Mouse (Mus musculus): ENCODE measurements around the gene Ppp3ca. TPM values are rescaled to one million over a fixed set of nuclear protein-coding genes. Genes with fewer than 3 reads are reported as not detected.

Ppp3ca gene
- total RNA-seq, 2 experiments from 2014 or later, result 56.6 to 72.4 TPM

GRCm38 (mm10) chr3:136836319-136837193, 166.6 kb downstream of the Ppp3ca start:
- peak; percentile 86 for ATAC-seq (replicated peaks; ENCODE audit: poor library complexity, severe bottlenecking)

- ATAC-seq (replicated peaks; ENCODE audit: poor library complexity, severe bottlenecking), result peak; percentile 52
Measured at GRCm38 (mm10) chr3:136837589-136837988, 167.7 kb downstream of the Ppp3ca start.

- ATAC-seq (replicated peaks; ENCODE audit: poor library complexity, severe bottlenecking), result no peak
Measured at GRCm38 (mm10) chr3:136841282-136841681, 171.4 kb downstream of the Ppp3ca start.

- no peak for ATAC-seq (replicated peaks; ENCODE audit: poor library complexity, severe bottlenecking)
Measured at GRCm38 (mm10) chr3:136842384-136842783, 172.5 kb downstream of the Ppp3ca start.

GRCm38 (mm10) chr3:136843811-136844491, 174.0 kb downstream of the Ppp3ca start:
- ATAC-seq (replicated peaks; ENCODE audit: poor library complexity, severe bottlenecking), result no peak

GRCm38 (mm10) chr3:136849035-136849434, 179.1 kb downstream of the Ppp3ca start:
- ATAC-seq (replicated peaks; ENCODE audit: poor library complexity, severe bottlenecking), result no peak

GRCm38 (mm10) chr3:136852921-136853320, 183.0 kb downstream of the Ppp3ca start:
- ATAC-seq (replicated peaks; ENCODE audit: poor library complexity, severe bottlenecking), result no peak

GRCm38 (mm10) chr3:136853596-136853995, 183.7 kb downstream of the Ppp3ca start:
- ATAC-seq (replicated peaks; ENCODE audit: poor library complexity, severe bottlenecking), result no peak

GRCm38 (mm10) chr3:136855996-136856395, 186.1 kb downstream of the Ppp3ca start:
- no peak for ATAC-seq (replicated peaks; ENCODE audit: poor library complexity, severe bottlenecking)

- ATAC-seq (replicated peaks; ENCODE audit: poor library complexity, severe bottlenecking), result no peak
Measured at GRCm38 (mm10) chr3:136862051-136862837, 192.3 kb downstream of the Ppp3ca start.

GRCm38 (mm10) chr3:136863127-136863526, 193.2 kb downstream of the Ppp3ca start:
- no peak for ATAC-seq (replicated peaks; ENCODE audit: poor library complexity, severe bottlenecking)

- no peak for ATAC-seq (replicated peaks; ENCODE audit: poor library complexity, severe bottlenecking)
Measured at GRCm38 (mm10) chr3:136864306-136864705, 194.4 kb downstream of the Ppp3ca start.

GRCm38 (mm10) chr3:136865176-136865859, 195.4 kb downstream of the Ppp3ca start:
- no peak for ATAC-seq (replicated peaks; ENCODE audit: poor library complexity, severe bottlenecking)

- ATAC-seq (replicated peaks; ENCODE audit: poor library complexity, severe bottlenecking), result no peak
Measured at GRCm38 (mm10) chr3:136866095-136866494, 196.2 kb downstream of the Ppp3ca start.

- peak; percentile 99 for ATAC-seq (replicated peaks; ENCODE audit: poor library complexity, severe bottlenecking)
Measured at GRCm38 (mm10) chr3:136866571-136866970, 196.6 kb downstream of the Ppp3ca start.

GRCm38 (mm10) chr3:136867366-136867765, 197.4 kb downstream of the Ppp3ca start:
- no peak for ATAC-seq (replicated peaks; ENCODE audit: poor library complexity, severe bottlenecking)

- ATAC-seq (replicated peaks; ENCODE audit: poor library complexity, severe bottlenecking), result no peak
Measured at GRCm38 (mm10) chr3:136871772-136872532, 202.0 kb downstream of the Ppp3ca start.

GRCm38 (mm10) chr3:136872533-136873095, 202.7 kb downstream of the Ppp3ca start:
- no peak for ATAC-seq (replicated peaks; ENCODE audit: poor library complexity, severe bottlenecking)

- ATAC-seq (replicated peaks; ENCODE audit: poor library complexity, severe bottlenecking), result no peak
Measured at GRCm38 (mm10) chr3:136873809-136874449, 204.0 kb downstream of the Ppp3ca start.
